Mouse (Mus musculus): Measurements from ENCODE around the gene Ncoa4. TPM values are rescaled to one million over a fixed set of nuclear protein-coding genes. Genes with fewer than 3 reads are reported as not detected.

Gene Ncoa4
- 10 to 100 TPM; 72.7 to 99.2 TPM for polyA plus RNA-seq (2017; shearing (Covaris generic))

DNA sequence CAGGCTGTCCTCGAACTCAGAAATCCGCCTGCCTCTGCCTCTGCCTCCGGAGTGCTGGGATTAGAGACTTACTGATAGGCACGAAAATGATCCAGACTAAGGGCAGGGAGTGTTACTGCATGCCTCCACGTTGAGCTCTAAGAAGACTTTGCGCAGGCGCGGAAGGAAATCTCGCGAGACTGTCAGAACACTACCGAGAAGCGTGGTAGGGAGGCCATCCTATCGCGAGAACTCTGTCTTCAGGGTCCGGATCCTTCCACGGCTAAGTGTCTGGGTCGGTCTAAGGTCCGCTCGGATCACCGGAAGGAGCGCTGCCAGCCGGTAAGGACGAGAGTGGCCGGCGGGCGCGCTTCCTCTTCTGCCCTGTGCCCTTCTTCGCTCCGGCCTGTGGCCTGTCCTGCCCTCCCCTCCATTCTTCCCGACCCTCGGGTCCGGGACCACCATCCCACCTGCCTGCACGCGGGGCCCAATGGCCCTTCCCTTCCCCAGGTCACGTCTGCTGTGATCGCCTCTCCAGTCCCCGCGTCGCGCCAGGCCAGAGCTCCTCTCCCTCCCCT lies at the start of gene Ncoa4:
Gene Ncoa4, plus strand, starts transcription at position 176 of the 557 bp plus-strand sequence.

DNA sequence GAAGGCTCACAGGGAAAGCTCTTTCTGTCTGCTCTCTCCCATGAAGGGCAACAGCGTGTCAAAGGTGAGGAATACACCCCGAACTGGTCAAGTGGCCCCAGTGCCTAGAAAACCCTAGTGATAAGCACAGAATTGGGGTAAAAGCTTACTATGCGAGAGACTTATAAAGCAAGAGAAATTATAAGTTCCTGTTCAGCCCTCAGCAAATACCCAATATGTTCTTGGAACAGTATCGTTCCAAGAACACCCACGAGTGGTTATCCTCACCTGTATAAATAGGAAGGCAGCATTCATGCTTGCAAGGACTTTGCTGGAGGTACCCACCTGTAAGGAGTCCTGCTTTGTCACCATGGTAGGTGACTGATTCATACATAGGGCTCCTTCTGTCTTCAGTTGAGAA lies 17.9 kb upstream of the Ncoa4 start, which contains the start of gene Msmb:
Gene Msmb, plus strand, starts transcription at position 301 of the 400 bp plus-strand sequence.

GRCm38 (mm10) chr14:32201791-32202451 lies 42.3 kb downstream of the Ncoa4 start, which contains the start of the genes Timm23 and Parg:
Gene Timm23, minus strand, starts transcription at chr14:32201898.
Gene Parg, plus strand, starts transcription at chr14:32201949.

Other genes starting within 250 kb of the Ncoa4 start
- under 1 TPM; 0.07 to 0.12 TPM for gene Galnt15, start 130.9 kb upstream of the Ncoa4 start, polyA plus RNA-seq (2017; shearing (Covaris generic))
- gene Oxnad1, start 74.5 kb upstream of the Ncoa4 start, polyA plus RNA-seq (2017; shearing (Covaris generic)): 10 to 100 TPM; 13.0 to 14.5 TPM
- gene Dph3, start 74.1 kb upstream of the Ncoa4 start, polyA plus RNA-seq (2017; shearing (Covaris generic)): 10 to 100 TPM; 73.5 to 77.7 TPM
- gene Msmb, start 17.8 kb upstream of the Ncoa4 start, polyA plus RNA-seq (2017; shearing (Covaris generic)): not detected
- gene Timm23, start 42.0 kb downstream of the Ncoa4 start, polyA plus RNA-seq (2017; shearing (Covaris generic)): 100 to 1,000 TPM in 1 of 2 experiments, 10 to 100 TPM in 1; 89.6 to 103 TPM
- 10 to 100 TPM; 69.8 to 72.8 TPM for gene Parg, start 42.1 kb downstream of the Ncoa4 start, polyA plus RNA-seq (2017; shearing (Covaris generic))
- gene Ogdhl, start 162.2 kb downstream of the Ncoa4 start, polyA plus RNA-seq (2017; shearing (Covaris generic)): under 1 TPM; 0.13 to 0.67 TPM
- gene 1700024G13Rik, start 228.5 kb downstream of the Ncoa4 start, polyA plus RNA-seq (2017; shearing (Covaris generic)): not detected

Data from inflammation-experienced regulatory T-cells (primary cell).